In the genomic region with DNA sequence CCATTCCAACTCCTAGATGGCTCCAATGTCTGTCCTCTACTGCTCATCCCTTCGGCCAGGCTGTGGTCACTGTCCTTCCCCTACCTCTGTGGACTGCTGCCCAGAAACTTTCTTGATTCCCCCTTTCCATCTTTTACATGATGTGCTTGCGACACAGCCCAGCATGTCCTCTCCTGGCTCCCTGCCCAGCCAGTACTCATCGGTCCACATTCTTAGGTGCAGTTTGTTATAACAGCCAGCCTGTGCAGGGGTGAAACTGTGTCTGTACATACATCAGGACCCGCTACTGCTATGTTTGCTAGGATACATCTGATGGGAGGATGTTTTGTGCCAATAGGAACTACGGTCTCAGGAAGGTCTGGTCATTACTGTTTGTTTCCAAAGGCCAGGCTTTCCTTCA, we compare ENCODE assay signal across 9 mouse cellular contexts.
DNase-seq lines count a peak whose midpoint lies in the region; ATAC-seq lines count a peak whose summit lies in the region.
"Had no signal": no experiment of that assay in that cellular context is flagged by ENCODE, and none has a peak within 500 bp of the region (broad histone marks: within the 10 kb centered on the region; RNA-seq: fewer than 3 reads in every experiment).

No protein-coding gene starts in this region.

- H3K4me2 ChIP-seq in embryonic facial prominence, embryonic 13.5 days, result no peak overlapping the region

- H3K9me3 ChIP-seq in embryonic facial prominence, embryonic 13.5 days, result no peaks in the 10 kb centered on the region

- 83% methylated on average over 5 of the region's 5 CpGs for WGBS in embryonic facial prominence, embryonic 13.5 days

- H3K4me1 ChIP-seq in embryonic facial prominence, embryonic 13.5 days, result peaks cover 28% of the 10 kb centered on the region

- peak overlapping the region; percentile 79 for H3K27ac ChIP-seq in embryonic facial prominence, embryonic 13.5 days
- H3K27ac ChIP-seq: macrophage had no signal

- no peaks in the 10 kb centered on the region for H3K27me3 ChIP-seq in embryonic facial prominence, embryonic 13.5 days

- ATAC-seq in embryonic facial prominence, embryonic 13.5 days (ENCODE audit: insufficient number of reproducible peaks, insufficient read depth, low FRiP score, low TSS enrichment, low read depth), result no peak
- ATAC-seq in activated CD4-positive, CD25-positive, alpha-beta regulatory T cell, adult 4 months, result no peak

- no peak overlapping the region for H3K9ac ChIP-seq in embryonic facial prominence, embryonic 13.5 days

- DNase-seq in adrenal gland, adult (ENCODE audit: inconsistent age in 2 of 2, low spot score in 1 of 2), result peak; percentile 88 to 90
- DNase-seq in adrenal gland, postnatal 4 days (ENCODE audit: low spot score in 2 of 2), result no peak
- peak; percentile 45 for DNase-seq in kidney, postnatal 14 days
- no peak for DNase-seq in kidney, adult 18-20 months
- DNase-seq in lung, postnatal 4 days, result peak; percentile 50 to 64
- no peak for DNase-seq in cerebellum, adult 11-12 months

- no peak overlapping the region for H3K4me3 ChIP-seq in embryonic facial prominence, embryonic 13.5 days

- peaks cover 96% of the 10 kb centered on the region for H3K36me3 ChIP-seq in embryonic facial prominence, embryonic 13.5 days

Comparison
In these comparisons a context has a peak if more than half of its experiments do, and no peak if none do; other contexts are left out.
1. DNase-seq: peak in adrenal gland, adult (2 of 2), kidney, postnatal 14 days (single experiment) and lung, postnatal 4 days (2 of 2); none in adrenal gland, postnatal 4 days (0 of 2), kidney, adult 18-20 months (single experiment) and cerebellum, adult 11-12 months (single experiment).